8 mouse cellular contexts compared by ENCODE assay signal in the genomic region with DNA sequence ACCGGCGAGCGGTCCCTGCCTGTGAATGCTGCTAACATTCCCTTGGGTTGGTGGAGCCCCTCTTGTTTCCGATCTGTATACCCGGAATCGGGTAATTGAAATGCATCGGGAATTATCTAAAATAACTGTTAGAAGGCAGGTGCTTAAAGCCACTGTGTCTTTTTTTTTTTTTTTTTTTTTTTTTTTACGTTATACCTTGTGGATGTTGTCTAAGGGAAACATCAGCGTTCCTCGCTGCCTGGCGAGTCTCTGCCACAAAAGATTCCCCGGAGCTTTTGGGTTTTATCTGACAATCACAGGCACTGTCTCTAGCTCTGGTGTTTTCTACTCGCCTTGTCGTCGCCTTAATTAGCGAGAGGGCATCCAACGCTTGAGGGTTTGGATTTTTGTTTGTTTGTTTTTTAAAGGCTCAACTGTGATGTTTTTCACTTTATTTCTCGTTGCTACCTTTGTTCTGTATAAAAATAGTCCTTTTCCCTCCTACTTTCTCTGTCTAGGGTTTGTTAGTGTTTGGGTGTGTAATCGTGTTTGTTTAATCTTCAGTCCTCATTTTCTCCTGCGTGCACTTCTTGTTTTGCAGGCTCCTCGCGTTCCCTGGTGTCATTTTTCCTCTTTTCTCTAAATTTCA. TPM values are rescaled to one million over a fixed set of nuclear protein-coding genes. Genes with fewer than 3 reads are reported as not detected.
DNase-seq lines count a peak whose midpoint lies in the region; ATAC-seq and TF ChIP-seq lines count a peak whose summit lies in the region.

No protein-coding gene starts in this region.

- no peak for TF ChIP-seq CTCF in E14TG2a.4 (conservative IDR thresholded peaks at IDR 0.05; ENCODE audit: low read length)
- no peak for TF ChIP-seq CTCF in forebrain, postnatal 0 days (IDR thresholded peaks at IDR 0.05; ENCODE audit: low read depth)

- peaks cover 4% of the 10 kb centered on the region for H3K4me1 ChIP-seq in erythroblast, embryonic 14.5 days (ENCODE audit: control insufficient read depth)
- peaks cover 60% of the 10 kb centered on the region for H3K4me1 ChIP-seq in E14TG2a.4 (replicated peaks; ENCODE audit: low read depth, low read length)
- peaks cover 29% of the 10 kb centered on the region for H3K4me1 ChIP-seq in forebrain, postnatal 0 days (ENCODE audit: insufficient read depth)
- H3K4me1 ChIP-seq in liver, embryonic 15.5 days (replicated peaks), result peaks cover 10% of the 10 kb centered on the region; the same call in 1 of the 2 replicates

- no peak for ATAC-seq in erythroblast, adult 5-6 weeks (replicated peaks; ENCODE audit: low FRiP score, poor library complexity, severe bottlenecking)
- no peak for ATAC-seq in forebrain, postnatal 0 days
- ATAC-seq in liver, embryonic 15.5 days (ENCODE audit: insufficient read depth), result no peak

- under 1% methylated on average over 22 of the region's 22 CpGs for WGBS in forebrain, postnatal 0 days
- WGBS in liver, embryonic 15.5 days (ENCODE audit: insufficient replicate concordance), result under 1% methylated on average over 22 of the region's 22 CpGs

- H3K9ac ChIP-seq in forebrain, postnatal 0 days, result peak overlapping the region; percentile 69
- H3K9ac ChIP-seq in liver, embryonic 15.5 days, result no peak overlapping the region; the same call in 1 of the 2 replicates

- H3K27me3 ChIP-seq in erythroblast, embryonic 14.5 days (ENCODE audit: control insufficient read depth), result peaks cover 76% of the 10 kb centered on the region
- 0 out of 2 replicates have a peak, but pooled peaks cover 3% of the 10 kb centered on the region for H3K27me3 ChIP-seq in E14TG2a.4 (ENCODE audit: insufficient read depth, low read length)
- no peaks in the 10 kb centered on the region for H3K27me3 ChIP-seq in forebrain, postnatal 0 days (ENCODE audit: insufficient read depth, low read length)
- peaks cover 82% of the 10 kb centered on the region for H3K27me3 ChIP-seq in liver, embryonic 15.5 days

- DNase-seq in forebrain, postnatal 0 days, result no peak
- DNase-seq in urinary bladder, adult 18-20 months (ENCODE audit: low spot score in 2 of 2), result no peak
- DNase-seq in thymus, adult 18-20 months, result no peak
- no peak for DNase-seq in layer of hippocampus, postnatal 25 days (ENCODE audit: extremely low spot score in 1 of 2, low spot score in 1 of 2)

- peak overlapping the region; percentile 68 for H3K4me3 ChIP-seq in erythroblast, embryonic 14.5 days (replicated peaks)
- H3K4me3 ChIP-seq in E14TG2a.4 (replicated peaks; ENCODE audit: low read length), result peak overlapping the region; percentile 93
- H3K4me3 ChIP-seq in forebrain, postnatal 0 days (ENCODE audit: low read depth, low read length), result peak overlapping the region; percentile 97
- peak overlapping the region; percentile 66 for H3K4me3 ChIP-seq in liver, embryonic 15.5 days (replicated peaks)

- peak overlapping the region; percentile 94 for H3K27ac ChIP-seq in forebrain, postnatal 0 days (ENCODE audit: low read depth, low read length)
- no peak overlapping the region for H3K27ac ChIP-seq in liver, embryonic 15.5 days (replicated peaks)

- H3K36me3 ChIP-seq in erythroblast, embryonic 14.5 days (ENCODE audit: control insufficient read depth), result no peaks in the 10 kb centered on the region
- H3K36me3 ChIP-seq in E14TG2a.4 (ENCODE audit: insufficient read depth, low read length), result no peaks in the 10 kb centered on the region
- no peaks in the 10 kb centered on the region for H3K36me3 ChIP-seq in forebrain, postnatal 0 days (ENCODE audit: insufficient read depth)
- no peaks in the 10 kb centered on the region for H3K36me3 ChIP-seq in liver, embryonic 15.5 days (replicated peaks)

- H3K9me3 ChIP-seq in erythroblast, embryonic 14.5 days (ENCODE audit: control insufficient read depth, low read length), result no peaks in the 10 kb centered on the region
- no peaks in the 10 kb centered on the region for H3K9me3 ChIP-seq in E14TG2a.4 (ENCODE audit: low read length)
- H3K9me3 ChIP-seq in forebrain, postnatal 0 days (ENCODE audit: low read length), result no peaks in the 10 kb centered on the region
- no peaks in the 10 kb centered on the region for H3K9me3 ChIP-seq in liver, embryonic 15.5 days (replicated peaks)

- H3K4me2 ChIP-seq in forebrain, postnatal 0 days (ENCODE audit: low read depth), result peak overlapping the region; percentile 61
- peak overlapping the region; percentile 91 for H3K4me2 ChIP-seq in liver, embryonic 15.5 days

RNA-seq across cellular contexts. Expression of a gene that starts 0.7 kb away (rescaled TPM):
- 0.07 TPM in 1 of 2 replicates, not detected in the other for polyA plus RNA-seq in erythroblast, embryonic 14.5 days (2012)
- total RNA-seq in erythroblast, adult 5-6 weeks (2015; ENCODE audit: low replicate concordance), result not detected in 2 replicates
- total RNA-seq in erythroblast, adult 5-6 weeks (2017; ENCODE audit: low replicate concordance), result not detected in 2 replicates
- total RNA-seq in forebrain, postnatal 0 days (2014; rRNA removed), result 136 and 157 TPM in 2 replicates
- polyA plus RNA-seq in forebrain, postnatal 0 days (2015; fragmentation: Nextera tagmentation; extraction: Ambion mirVana), result 85.5 and 102 TPM in 2 replicates
- 0.78 TPM in 2 replicates for polyA plus RNA-seq in liver, embryonic 15.5 days (2015; fragmentation: Nextera tagmentation; extraction: Ambion mirVana)
- 1,000 to 10,000 TPM; 1,740 to 1,825 TPM for total RNA-seq in layer of hippocampus, postnatal 25 days (2021)

Comparison
In these comparisons a context has a peak if more than half of its experiments do, and no peak if none do; other contexts are left out.
1. RNA of a gene that starts 0.7 kb away (total RNA-seq): 1,740 to 1,825 TPM in layer of hippocampus, postnatal 25 days and 136 to 157 TPM in forebrain, postnatal 0 days; not detected in erythroblast, adult 5-6 weeks; every median in the first group is over 100 times any median in the second.
2. Peak in every context shown above with its lines, with median percentiles within 50 percentile points of each other: H3K4me3 ChIP-seq.